Mouse (Mus musculus): ENCODE measurements around the gene Gm45213.
A peak's percentile ranks its signal among the peaks of the same experiment; 100 is the strongest.

Gm45213 gene

GRCm38 (mm10) chr7:66043552-66044459 is at the start of gene Gm45213:
Gm45213 (plus strand) TSS chr7:66043602.
- no peak for DNase-seq

DNA sequence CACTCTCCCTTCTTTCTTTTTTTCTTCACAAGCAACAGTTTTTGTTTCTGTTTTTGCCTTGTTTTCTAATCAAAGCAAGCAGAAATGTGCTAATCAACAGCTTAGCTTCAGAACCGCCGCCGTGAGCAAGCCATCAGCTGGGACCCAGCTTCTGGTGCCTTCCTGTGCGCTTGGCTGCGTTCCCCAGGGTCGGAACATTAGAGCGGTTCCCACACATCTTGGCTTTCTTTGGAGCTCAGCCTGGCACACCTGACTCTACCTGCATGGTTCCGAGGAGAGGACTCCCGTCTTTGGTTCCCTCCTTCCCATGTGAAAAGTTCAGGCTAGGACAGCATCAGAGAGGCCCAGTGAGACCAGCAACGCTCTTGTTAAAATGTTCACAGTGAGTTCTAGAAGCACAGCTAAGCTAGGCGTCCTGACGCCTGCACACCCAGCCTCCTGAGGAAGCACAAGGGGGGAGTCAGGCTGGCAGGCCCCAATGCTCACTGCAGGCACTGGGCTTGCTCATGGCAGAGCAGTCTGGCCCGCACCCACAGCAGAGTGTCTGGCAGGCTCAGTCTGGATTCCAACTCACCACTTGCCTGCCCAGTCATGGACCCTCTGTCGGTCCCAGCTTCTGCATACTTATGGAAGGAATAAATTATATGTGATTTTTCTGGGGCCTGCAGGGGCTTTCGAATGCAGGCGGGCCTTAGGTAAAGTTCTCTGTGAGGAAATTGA is 42.2 kb upstream of the Gm45213 start:
- DNase-seq: peak; percentile 34

GRCm38 (mm10) chr7:66001797-66002196 is 41.6 kb upstream of the Gm45213 start:
- DNase-seq: no peak

DNA sequence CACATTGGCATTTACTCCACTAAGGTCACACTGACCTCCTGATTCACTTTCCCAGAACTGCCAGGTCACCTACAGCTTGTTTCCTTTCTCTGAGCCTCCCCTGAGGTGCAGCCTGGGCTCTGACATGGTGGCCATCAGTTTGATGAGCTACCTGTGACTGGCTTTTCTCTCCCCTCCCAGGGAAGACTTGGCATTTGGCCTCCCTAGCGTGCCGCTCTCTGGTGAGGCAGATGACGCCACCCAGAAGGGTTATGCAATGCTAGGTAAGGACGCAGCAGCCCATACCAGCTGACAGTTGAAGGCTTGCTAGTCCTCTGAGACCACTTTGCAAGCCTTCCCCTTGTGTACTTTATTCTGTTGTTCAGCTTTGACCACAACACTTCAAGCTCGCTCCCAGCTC is 40.0 kb upstream of the Gm45213 start:
- DNase-seq: no peak

DNA sequence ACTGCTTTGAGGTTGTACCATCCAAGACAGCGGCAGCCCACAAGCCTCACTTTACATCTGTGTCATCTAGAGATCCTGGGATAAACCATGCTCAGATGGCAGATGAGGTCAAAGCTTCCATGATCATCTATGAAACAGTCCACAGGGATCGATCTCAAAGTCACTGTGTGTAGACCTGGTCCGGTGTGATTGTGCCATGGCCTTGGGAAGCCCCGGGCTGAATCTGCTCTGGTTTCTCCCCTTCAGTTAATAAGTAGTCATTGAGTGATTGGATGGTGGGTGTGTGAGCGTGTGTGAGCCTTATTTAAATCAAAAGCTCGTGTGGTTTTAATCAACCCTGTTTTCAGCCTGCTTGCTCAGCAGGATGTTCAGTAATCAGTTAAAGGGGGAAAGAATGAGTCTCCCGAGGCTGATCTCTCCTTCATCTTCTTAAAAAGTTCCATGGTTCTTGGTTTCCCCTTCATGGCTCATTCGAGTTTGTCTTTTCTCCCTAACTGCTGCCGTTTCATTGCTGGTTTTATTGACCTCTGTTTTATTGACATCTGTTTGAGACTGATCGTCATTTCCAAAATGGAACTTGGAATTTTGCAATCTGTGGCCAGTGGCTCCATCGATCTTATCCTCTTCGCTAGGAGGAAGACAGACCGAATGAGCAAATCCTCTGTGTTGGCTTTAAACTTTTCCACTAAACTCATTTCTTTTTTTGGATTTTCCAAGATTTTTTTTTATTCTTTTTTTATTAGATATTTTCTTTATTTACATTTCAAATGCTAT is 39.4 kb upstream of the Gm45213 start:
- DNase-seq: no peak

GRCm38 (mm10) chr7:66005066-66005465 is 38.3 kb upstream of the Gm45213 start:
- no peak for DNase-seq

DNA sequence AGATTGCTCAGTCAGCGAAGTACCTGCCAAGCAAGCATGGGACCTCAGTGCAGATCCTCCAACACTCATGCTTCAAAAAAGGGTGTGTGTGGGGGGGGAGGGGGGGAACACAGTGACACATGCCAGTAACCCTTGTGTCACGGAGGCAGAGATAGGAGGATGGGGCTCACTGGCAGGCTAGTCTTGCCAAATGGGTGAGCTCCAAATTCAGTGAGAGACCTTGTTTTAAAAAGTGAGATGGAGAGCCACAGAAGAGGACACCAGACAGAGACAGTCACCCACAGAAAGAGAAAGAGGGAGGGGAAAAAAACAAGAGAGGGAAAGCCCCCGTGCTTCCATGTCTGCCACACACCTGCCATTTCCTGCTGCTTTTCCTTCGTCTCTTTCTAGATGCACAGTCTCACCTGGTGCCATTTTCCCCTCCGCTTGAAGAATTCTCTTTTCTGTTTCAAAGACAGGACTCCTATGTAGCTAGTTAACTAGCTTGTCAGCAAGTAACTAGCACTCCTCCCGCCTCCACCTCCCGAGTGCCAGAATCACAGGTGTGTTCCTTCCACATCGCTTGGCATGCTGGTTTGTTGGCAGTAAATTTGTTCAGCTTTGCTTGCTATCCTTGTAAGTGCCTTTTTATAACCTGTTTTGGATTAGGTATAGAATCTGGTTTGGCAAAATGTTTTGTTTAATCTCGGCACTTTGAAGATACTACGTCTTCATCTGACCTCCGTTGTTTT is 35.1 kb upstream of the Gm45213 start:
- no peak for DNase-seq

DNA sequence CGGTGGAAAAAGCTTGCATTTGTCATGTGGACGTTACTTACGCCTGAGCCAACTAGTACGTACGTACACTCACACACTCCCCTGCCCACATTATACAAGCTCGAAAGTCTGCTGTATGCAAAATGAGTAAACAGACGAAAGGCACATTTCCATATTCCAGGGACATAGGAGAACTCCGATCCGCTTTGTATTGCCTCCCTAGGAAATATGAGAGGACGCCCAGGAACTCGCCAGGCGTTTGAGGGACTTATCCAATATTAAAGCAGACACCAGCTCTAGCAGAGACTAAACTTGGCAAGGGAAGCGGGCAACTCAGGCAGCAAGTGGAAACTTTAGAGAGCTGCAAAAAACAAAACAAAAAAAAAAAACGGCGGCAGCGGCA is 34.5 kb upstream of the Gm45213 start:
- DNase-seq: no peak

DNA sequence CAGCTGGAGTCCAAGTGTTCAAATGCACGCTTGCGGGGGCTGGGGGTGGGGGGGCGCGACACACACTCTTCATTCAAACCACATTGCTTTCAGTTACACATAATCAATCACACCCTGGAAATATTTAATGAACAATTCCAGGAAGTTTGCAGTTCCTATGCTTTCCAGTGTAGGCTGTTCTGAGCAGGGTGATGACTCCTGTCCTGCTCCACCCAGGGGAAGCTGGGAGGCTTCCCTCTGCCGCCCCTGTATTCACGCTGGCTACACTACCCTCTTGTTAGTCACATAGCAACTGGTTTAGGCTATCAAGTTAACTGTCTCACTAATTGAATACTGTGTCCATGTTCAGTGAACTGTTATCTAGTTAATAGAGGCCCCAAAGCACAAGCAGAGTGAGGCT is 32.9 kb upstream of the Gm45213 start:
- DNase-seq: no peak

DNA sequence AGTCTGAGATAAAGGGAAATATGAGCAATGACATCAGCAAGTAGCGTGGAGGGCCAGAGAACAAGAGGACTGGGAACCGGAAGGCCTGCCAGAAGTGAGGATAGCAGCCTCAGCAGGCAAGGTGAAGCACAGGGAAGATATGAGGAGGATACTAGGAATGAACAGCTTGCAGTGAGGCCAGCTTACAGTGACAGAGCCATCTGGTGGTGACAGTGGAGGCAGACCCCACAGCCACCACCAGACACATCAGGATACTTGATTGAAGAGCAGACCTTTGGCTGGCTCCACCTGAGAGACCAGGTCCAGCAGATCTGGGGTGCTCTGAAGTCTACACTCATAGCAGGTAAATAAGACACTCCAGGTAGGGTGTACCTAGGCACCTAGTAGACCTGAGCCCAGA is 15.7 kb upstream of the Gm45213 start:
- DNase-seq: no peak

DNA sequence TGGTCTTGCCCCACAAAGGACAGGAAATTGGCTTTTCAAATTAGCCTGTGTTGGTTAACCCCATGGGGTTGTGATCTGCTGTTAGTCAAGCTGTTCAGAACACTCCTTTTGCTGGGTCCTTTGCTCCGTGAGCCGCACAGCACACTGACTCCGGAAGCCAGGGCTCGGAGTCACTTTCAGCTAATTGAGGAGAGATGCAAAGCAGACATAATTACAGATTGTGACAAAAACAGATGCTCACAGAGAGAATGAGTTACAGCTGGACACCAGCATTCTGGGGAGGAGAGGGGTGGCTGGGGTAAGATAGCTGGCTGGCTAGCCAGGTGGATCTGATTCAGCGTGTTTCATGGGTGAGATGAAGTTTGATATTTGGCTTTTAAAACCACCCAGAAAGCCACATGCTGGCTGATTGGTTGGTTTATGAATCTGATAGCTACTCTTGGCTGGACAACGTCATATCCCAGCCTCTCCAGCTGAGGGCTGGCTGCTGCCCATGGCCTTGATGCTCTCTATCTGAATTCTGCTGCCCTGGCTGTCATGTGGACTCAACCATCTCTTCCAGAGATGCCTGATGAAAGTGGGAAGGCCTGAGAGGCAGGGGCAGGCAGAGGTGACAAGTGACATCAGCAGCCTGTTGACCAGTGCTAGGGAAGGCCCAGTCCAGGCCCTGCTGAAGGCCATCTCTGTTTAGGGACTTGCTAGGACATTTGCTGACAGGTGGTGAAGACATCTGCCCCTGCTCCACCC is 14.5 kb upstream of the Gm45213 start:
- DNase-seq: no peak

- no peak for DNase-seq
Measured at GRCm38 (mm10) chr7:66036809-66037208, 6.6 kb upstream of the Gm45213 start.

DNA sequence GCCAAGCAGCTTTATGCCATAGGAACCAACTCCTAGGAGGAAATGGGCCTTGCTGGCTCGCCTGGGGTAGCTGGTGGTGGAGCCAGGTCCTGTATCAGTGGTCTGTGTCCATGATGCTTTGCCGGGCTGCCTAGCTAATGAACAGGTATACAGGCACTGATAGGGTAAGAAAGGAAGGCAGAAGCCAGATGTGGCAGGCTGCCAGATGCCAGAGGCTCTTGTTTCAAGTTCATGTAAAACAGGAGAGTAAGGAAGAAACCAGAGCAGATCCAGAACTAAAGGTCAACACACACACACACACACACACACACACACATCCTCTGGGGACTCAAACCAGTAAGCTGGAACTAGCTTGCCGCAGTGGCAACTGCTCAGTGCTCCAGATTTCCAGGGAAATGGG is 5.1 kb upstream of the Gm45213 start:
- DNase-seq: no peak

DNA sequence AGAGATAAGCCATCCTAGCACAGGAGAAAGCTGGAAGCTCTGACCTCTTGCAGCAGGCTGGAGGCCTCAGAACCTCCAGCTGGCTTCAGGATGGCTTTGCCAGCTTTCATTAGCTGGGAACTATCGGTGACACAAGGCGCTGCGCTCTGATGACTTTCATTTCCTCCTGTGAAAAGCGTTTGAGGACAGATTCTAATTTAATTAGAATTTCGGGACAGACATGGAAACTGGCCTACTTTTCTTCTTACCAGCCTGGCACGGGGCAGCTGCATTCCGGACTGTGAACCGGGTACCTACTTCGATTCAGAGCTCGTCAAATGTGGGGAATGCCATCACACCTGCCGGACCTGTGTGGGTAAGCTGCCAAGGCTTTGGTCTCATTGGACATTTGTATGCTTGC is 4.7 kb upstream of the Gm45213 start:
- no peak for DNase-seq

DNA sequence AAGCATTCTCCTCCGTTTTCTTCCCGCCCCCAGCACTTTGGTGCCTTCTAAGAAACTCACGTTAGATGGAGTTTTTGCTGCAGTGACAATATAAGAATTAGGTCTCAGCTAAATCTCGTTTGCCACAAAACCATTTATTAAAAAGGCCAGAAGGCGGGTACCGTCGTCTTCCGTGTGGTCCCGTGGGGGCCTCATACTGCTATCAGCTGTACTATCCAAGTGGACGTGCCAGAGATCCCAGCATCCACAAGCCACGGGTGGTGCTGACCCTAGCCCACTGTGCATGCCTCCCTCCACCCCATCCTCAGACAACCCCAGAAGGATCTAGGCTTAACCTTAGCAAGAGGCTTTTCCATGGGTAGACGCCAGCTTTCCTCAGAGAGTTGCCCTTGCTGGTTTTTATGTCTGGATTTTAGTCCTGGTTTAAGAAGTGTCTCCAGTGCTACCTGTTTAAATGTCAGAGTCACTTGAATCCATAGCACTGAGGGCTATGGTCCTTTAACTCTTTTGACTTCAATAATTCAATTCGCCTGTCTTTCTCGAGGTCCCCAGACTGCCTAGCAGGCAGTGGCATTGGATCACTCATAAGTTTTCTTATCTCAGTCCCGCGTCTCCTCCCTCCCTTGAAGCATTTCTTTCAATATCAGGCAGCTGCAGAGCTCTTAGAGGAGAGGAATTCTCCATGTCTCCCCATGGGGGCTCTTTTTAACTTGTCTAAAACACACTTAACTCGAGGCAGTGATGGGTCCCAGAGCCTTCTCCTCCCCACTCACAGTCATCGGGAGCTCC is 3.2 kb upstream of the Gm45213 start:
- DNase-seq: no peak

DNA sequence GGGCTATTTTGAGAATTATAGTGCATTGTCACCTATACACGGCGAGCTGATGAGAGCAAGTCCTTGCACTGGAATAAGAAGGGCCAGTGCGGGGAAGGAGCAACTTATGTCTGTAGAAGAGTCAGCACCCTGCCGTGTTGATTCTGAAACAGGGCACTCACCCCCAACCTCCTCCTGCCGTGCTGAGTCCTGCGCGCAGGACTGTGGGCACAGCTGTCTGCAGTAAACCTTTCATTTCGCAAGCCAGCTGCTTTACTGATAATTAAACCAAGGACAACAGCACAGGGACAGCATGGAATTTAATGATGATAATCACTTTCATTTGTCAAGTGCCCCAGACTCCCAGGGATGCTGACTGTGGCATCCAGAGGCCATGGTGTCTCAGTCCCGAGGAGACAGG is 1.2 kb downstream of the Gm45213 start:
- DNase-seq: no peak

DNA sequence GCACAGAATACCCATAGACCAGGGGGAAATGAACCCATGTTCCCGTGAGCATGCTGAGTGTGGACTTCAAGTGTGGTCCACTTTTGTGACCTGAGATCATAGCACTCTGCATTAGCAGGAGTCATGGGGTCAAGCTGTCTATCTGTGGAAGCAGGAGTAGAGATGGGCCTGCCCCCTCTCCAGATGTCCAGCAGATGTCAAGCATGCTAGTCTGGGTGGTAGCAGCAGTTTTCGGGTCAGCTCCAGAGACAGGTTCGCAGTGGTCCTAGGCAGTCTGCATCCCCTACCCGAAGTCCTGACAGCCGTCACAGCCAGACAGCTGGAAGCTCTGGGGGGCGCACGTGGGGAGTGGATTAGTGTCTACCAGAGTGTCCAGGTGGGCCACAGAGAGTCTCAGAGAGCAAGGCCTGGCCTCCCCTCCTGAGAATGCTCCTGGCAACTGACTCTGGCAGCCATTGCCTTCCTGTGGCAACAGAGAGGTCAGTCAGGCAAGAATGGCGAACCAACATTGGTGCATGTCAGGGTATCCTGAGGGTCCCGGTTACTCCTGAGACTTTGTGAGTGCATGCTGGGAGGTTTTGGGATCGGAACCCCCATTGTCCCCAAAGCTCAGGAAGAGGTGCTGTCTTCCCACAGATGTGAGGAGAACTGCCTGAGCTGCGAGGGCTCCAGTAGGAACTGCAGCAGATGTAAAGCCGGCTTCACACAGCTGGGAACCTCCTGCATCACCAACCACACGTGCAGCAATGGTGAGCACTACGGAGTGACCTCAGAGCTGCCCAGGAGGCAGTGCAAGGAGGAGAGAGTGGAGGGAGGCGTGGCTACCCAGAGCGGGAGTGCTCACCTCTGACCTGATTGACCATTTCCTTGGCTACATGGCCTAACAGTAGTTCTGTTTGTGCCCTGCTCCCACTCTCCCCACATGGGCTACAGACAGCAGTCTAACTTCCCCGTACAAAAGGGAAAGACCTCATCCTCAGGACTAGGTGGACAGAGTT is 3.8 kb downstream of the Gm45213 start:
- no peak for DNase-seq

DNA sequence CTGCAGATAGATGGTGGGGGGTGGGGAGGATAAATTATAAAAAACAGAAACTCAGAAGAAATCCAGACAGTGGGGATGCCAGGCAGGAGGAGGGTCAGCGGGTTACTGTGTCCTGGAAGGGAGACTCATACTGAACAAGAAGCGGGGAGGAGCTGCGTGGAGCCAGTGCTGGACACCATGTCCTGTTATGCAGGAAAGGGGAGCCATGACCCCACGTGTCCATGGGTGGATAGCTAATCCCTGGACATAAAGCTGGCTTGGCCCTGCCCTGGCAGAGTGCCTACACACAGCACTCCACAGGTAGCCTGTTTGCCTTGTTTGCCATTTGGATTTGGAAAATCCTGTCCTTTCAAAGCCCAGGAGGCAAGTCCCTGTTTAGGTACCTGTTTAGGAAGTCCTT is 4.6 kb downstream of the Gm45213 start:
- no peak for DNase-seq

GRCm38 (mm10) chr7:66048446-66049230 is 5.2 kb downstream of the Gm45213 start:
- no peak for DNase-seq

Data from right cerebral cortex, postnatal 4 days (tissue).